Mouse (Mus musculus) CH12.LX (cell line): ENCODE measurements around the gene Gpr157.

Source experiments
- CTCF ChIP-seq, 2 experiments: IDR thresholded peaks in 1 of 2; conservative IDR thresholded peaks in 1 of 2; 2 replicates each; pipeline ENCODE4 v1.5.1; 2011 to 2012; ENCODE audit warnings: low read depth in 2 of 2, low read length in 2 of 2, improper control_type of control experiment in 1 of 2, inconsistent platforms in 1 of 2, mild to moderate bottlenecking in 1 of 2, moderate library complexity in 1 of 2
- NRF1 ChIP-seq: IDR thresholded peaks from 2 replicates; pipeline ENCODE4 v1.6.1; 2014; ENCODE audit warnings: low read depth, mild to moderate bottlenecking, inconsistent platforms, low read length, improper control_type of control experiment, moderate library complexity
- USF1 ChIP-seq: IDR thresholded peaks from 2 replicates; pipeline ENCODE4 v1.6.1; 2014; ENCODE audit warnings: low read depth, mild to moderate bottlenecking, inconsistent platforms, low read length, improper control_type of control experiment
- ZMIZ1 ChIP-seq: IDR thresholded peaks from 2 replicates; pipeline ENCODE4 v1.6.1; 2012; ENCODE audit warnings: low read depth, mild to moderate bottlenecking, inconsistent platforms, low read length, improper control_type of control experiment

DNA sequence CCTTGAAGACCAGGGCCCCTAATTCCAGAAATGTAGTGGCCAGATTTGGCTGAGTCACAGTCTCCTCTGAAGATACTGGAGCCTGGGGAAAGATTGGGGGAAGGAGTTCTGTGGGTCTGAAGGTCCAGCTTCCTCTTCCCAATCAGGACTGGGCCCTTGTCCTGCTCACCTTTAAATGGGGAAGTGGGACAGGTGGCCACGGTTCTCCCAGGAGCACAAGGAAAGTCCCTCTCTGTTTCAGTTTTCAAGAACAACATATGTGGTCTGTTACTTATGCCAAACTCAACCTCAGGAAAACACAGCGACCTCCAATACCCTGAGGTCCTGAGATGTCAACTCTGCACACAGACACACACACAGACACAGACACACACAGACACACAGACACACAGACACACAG, 8.5 kb upstream of the Gpr157 start:
- TF ChIP-seq USF1 (no peak), NRF1 (no peak), CTCF (conservative IDR thresholded peaks at IDR 0.05 in 1 of 2, IDR thresholded peaks at IDR 0.05 in 1 of 2; ENCODE audit: low read depth in 2 of 2, low read length in 2 of 2) (no peak), ZMIZ1 (no peak)
